Mouse (Mus musculus): ENCODE measurements around the gene Ints5. TPM values are rescaled to one million over a fixed set of nuclear protein-coding genes. Genes with fewer than 3 reads are reported as not detected.

Ints5 gene
- polyA plus RNA-seq, 1 experiment from 2014 or later = 27.4 TPM

GRCm38 (mm10) chr19:8936736-8937135 lies 43.9 kb downstream of the Ints5 start:
- no peak for TF ChIP-seq CTCF (IDR thresholded peaks at IDR 0.05; ENCODE audit: low read depth)
- Histone ChIP-seq H3K36me3 (ENCODE audit: insufficient read depth, low read length) (peaks cover 35% of the 10 kb centered on the region), H3K27ac (no peak overlapping the region), H3K9ac (ENCODE audit: low read depth, low read length) (no peak overlapping the region), H3K9me3 (replicated peaks; ENCODE audit: low read length) (no peaks in the 10 kb centered on the region), H3K4me2 (ENCODE audit: low read length) (no peak overlapping the region), H3K4me1 (replicated peaks; ENCODE audit: insufficient read depth, low read length) (no peaks in the 10 kb centered on the region; the same call in 1 of the 2 replicates), H3K27me3 (ENCODE audit: insufficient read depth, low read length) (no peaks in the 10 kb centered on the region), H3K4me3 (replicated peaks; ENCODE audit: low read depth, low read length) (no peak overlapping the region)
- no peak for ATAC-seq (replicated peaks; ENCODE audit: low FRiP score, low read depth)
- no peak for DNase-seq (ENCODE audit: low spot score)
- 88% methylated on average over 2 of the region's 2 CpGs for WGBS

- ATAC-seq (replicated peaks; ENCODE audit: low FRiP score, low read depth) (no peak), DNase-seq (ENCODE audit: low spot score) (no peak)
- Histone ChIP-seq H3K27me3 (ENCODE audit: insufficient read depth, low read length) (no peaks in the 10 kb centered on the region), H3K9me3 (replicated peaks; ENCODE audit: low read length) (no peaks in the 10 kb centered on the region), H3K4me1 (replicated peaks; ENCODE audit: insufficient read depth, low read length) (peaks cover 9% of the 10 kb centered on the region; the same call in 1 of the 2 replicates), H3K4me2 (ENCODE audit: low read length) (no peak overlapping the region), H3K27ac (no peak overlapping the region), H3K4me3 (replicated peaks; ENCODE audit: low read depth, low read length) (no peak overlapping the region), H3K36me3 (ENCODE audit: insufficient read depth, low read length) (peaks cover 31% of the 10 kb centered on the region), H3K9ac (ENCODE audit: low read depth, low read length) (peak overlapping the region; percentile 99; the same call in 1 of the 2 replicates)
- no peak for TF ChIP-seq CTCF (IDR thresholded peaks at IDR 0.05; ENCODE audit: low read depth)
- WGBS = 78% methylated on average over 15 of the region's 15 CpGs
Measured at GRCm38 (mm10) chr19:8940526-8941133, 47.8 kb downstream of the Ints5 start.

- H3K9me3 ChIP-seq (replicated peaks; ENCODE audit: low read length) = no peaks in the 10 kb centered on the region
- peak overlapping the region; percentile 99 for H3K27ac ChIP-seq
- H3K27me3 ChIP-seq (ENCODE audit: insufficient read depth, low read length) = no peaks in the 10 kb centered on the region
- DNase-seq (ENCODE audit: low spot score) = no peak
- H3K36me3 ChIP-seq (ENCODE audit: insufficient read depth, low read length) = peaks cover 36% of the 10 kb centered on the region
- no peak for TF ChIP-seq CTCF (IDR thresholded peaks at IDR 0.05; ENCODE audit: low read depth)
- 26% methylated on average over 10 of the region's 10 CpGs for WGBS
- peak overlapping the region; percentile 96 for H3K4me3 ChIP-seq (replicated peaks; ENCODE audit: low read depth, low read length)
- peaks cover 9% of the 10 kb centered on the region; the same call in 1 of the 2 replicates for H3K4me1 ChIP-seq (replicated peaks; ENCODE audit: insufficient read depth, low read length)
- peak overlapping the region; percentile 99 for H3K9ac ChIP-seq (ENCODE audit: low read depth, low read length)
- H3K4me2 ChIP-seq (ENCODE audit: low read length) = peak overlapping the region; percentile 80
- ATAC-seq (replicated peaks; ENCODE audit: low FRiP score, low read depth) = no peak
Measured at GRCm38 (mm10) chr19:8941136-8941514, 48.3 kb downstream of the Ints5 start.

- Histone ChIP-seq H3K9ac (ENCODE audit: low read depth, low read length) (peak within 1 kb of the TSS; percentile 99), H3K27me3 (ENCODE audit: insufficient read depth, low read length) (no peaks in the 10 kb centered on the region), H3K9me3 (replicated peaks; ENCODE audit: low read length) (no peaks in the 10 kb centered on the region), H3K36me3 (ENCODE audit: insufficient read depth, low read length) (peaks cover 38% of the 10 kb centered on the region), H3K27ac (peak within 1 kb of the TSS; percentile 99), H3K4me2 (ENCODE audit: low read length) (peak within 1 kb of the TSS; percentile 80), H3K4me3 (replicated peaks; ENCODE audit: low read depth, low read length) (peak within 1 kb of the TSS; percentile 96), H3K4me1 (replicated peaks; ENCODE audit: insufficient read depth, low read length) (peaks cover 9% of the 10 kb centered on the region; the same call in 1 of the 2 replicates)
- under 1% methylated on average over 63 of the region's 64 CpGs for WGBS
- peak; percentile 99 for DNase-seq (ENCODE audit: low spot score)
- TF ChIP-seq CTCF (IDR thresholded peaks at IDR 0.05; ENCODE audit: low read depth) = peak; percentile 36
- ATAC-seq (replicated peaks; ENCODE audit: low FRiP score, low read depth) = peak; percentile 94
Measured at GRCm38 (mm10) chr19:8941515-8942217, 48.9 kb downstream of the Ints5 start, which contains the start of gene Mta2. Mta2 (plus strand) TSS chr19:8941875.

- H3K4me3 ChIP-seq (replicated peaks; ENCODE audit: low read depth, low read length) = peak overlapping the region; percentile 96
- no peak for TF ChIP-seq CTCF (IDR thresholded peaks at IDR 0.05; ENCODE audit: low read depth)
- peaks cover 42% of the 10 kb centered on the region for H3K36me3 ChIP-seq (ENCODE audit: insufficient read depth, low read length)
- ATAC-seq (replicated peaks; ENCODE audit: low FRiP score, low read depth) (peak; percentile 50), DNase-seq (ENCODE audit: low spot score) (peak; percentile 71)
- under 1% methylated on average over 44 of the region's 46 CpGs for WGBS
- H3K9ac ChIP-seq (ENCODE audit: low read depth, low read length) = peak overlapping the region; percentile 99
- peak overlapping the region; percentile 99 for H3K27ac ChIP-seq
- H3K4me2 ChIP-seq (ENCODE audit: low read length) = peak overlapping the region; percentile 80
- H3K4me1 ChIP-seq (replicated peaks; ENCODE audit: insufficient read depth, low read length) = peaks cover 9% of the 10 kb centered on the region; the same call in 1 of the 2 replicates
- H3K9me3 ChIP-seq (replicated peaks; ENCODE audit: low read length) = no peaks in the 10 kb centered on the region
- H3K27me3 ChIP-seq (ENCODE audit: insufficient read depth, low read length) = no peaks in the 10 kb centered on the region
Measured at GRCm38 (mm10) chr19:8942276-8942964, 49.6 kb downstream of the Ints5 start.

GRCm38 (mm10) chr19:8943047-8943446 lies 50.2 kb downstream of the Ints5 start:
- peaks cover 44% of the 10 kb centered on the region for H3K36me3 ChIP-seq (ENCODE audit: insufficient read depth, low read length)
- DNase-seq (ENCODE audit: low spot score) (no peak), ATAC-seq (replicated peaks; ENCODE audit: low FRiP score, low read depth) (no peak)
- H3K4me1 ChIP-seq (replicated peaks; ENCODE audit: insufficient read depth, low read length) = peaks cover 9% of the 10 kb centered on the region; the same call in 1 of the 2 replicates
- peak overlapping the region; percentile 96 for H3K4me3 ChIP-seq (replicated peaks; ENCODE audit: low read depth, low read length)
- H3K4me2 ChIP-seq (ENCODE audit: low read length) = peak overlapping the region; percentile 80
- H3K9ac ChIP-seq (ENCODE audit: low read depth, low read length) = peak overlapping the region; percentile 99
- H3K27ac ChIP-seq = no peak overlapping the region
- no peaks in the 10 kb centered on the region for H3K27me3 ChIP-seq (ENCODE audit: insufficient read depth, low read length)
- 51% methylated on average over 2 of the region's 2 CpGs for WGBS
- no peaks in the 10 kb centered on the region for H3K9me3 ChIP-seq (replicated peaks; ENCODE audit: low read length)
- no peak for TF ChIP-seq CTCF (IDR thresholded peaks at IDR 0.05; ENCODE audit: low read depth)
